Mouse (Mus musculus) megakaryocyte, adult 5-6 weeks (primary cell): ENCODE data around the gene Gbx1. TPM values are rescaled to one million over a fixed set of nuclear protein-coding genes. Genes with fewer than 3 reads are reported as not detected.

Source experiments
- ATAC-seq: 2 replicates; pipeline ENCODE4 v1.8.0; 2016; ENCODE audit warnings: mild to moderate bottlenecking, inconsistent platforms; ENCODE audit not compliant: poor library complexity, severe bottlenecking
- total RNA-seq, 2 experiments: library from RNA; stranded (forward) in 1 of 2; stranded (reverse) in 1 of 2; fragments of 153-499, 151-499 nt in 1 of 2; fragments of 221-1000, 200-1000 nt in 1 of 2; gene quantifications; 2 replicates each; pipeline versions ENCODE4 v1.2.3 to v1.2.4; 2015 to 2017

The Gbx1 gene
- total RNA-seq, 2 experiments from 2014 or later, result not detected

GRCm38 (mm10) chr5:24525360-24526189 is 1.4 kb downstream of the Gbx1 start:
- ATAC-seq, result no peak

DNA sequence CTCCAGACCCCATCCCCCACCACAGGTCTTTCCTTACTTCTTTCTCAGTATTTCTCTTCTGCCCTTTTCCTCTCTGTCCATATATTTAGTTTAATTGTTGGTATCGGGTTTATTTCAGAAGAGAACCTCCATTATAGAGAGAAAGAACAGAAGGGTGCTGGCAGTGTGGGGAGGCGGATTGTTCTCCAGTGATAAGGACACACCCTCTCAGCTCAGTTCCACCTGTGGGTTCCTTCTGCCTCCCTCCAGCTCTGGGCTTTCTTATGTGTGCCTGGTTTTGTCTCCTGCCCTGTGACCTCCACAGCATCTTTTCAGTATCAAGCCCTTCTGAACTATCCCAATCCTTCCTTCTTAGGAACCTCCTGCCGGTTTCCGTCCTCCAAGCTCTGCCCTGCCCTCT is 2.5 kb downstream of the Gbx1 start:
- no peak for ATAC-seq

GRCm38 (mm10) chr5:24523806-24524205 is 3.2 kb downstream of the Gbx1 start:
- ATAC-seq, result no peak

- ATAC-seq, result no peak
Measured at GRCm38 (mm10) chr5:24521366-24521765, 5.6 kb downstream of the Gbx1 start.

DNA sequence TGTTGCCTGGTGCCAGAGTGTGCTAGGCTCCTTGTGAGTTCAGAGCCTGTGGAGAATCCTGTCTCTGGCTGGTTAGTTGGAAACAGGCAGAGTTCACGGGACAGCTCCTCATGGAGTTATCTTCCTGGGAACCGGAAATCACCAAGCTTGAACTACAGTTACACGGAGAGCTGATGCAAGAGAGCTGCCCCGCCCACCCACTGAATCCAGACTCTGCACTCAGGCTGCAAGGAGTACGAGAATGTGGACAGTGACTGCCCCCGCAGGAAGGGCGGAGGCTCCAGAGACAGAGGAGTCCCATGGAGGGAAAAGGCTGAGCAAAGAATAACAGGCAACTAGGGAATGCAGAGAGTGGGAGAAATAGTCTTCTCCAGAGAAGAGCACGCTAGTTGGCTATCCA is 14.7 kb downstream of the Gbx1 start:
- no peak for ATAC-seq

- no peak for ATAC-seq
Measured at GRCm38 (mm10) chr5:24510635-24511034, 16.4 kb downstream of the Gbx1 start.

DNA sequence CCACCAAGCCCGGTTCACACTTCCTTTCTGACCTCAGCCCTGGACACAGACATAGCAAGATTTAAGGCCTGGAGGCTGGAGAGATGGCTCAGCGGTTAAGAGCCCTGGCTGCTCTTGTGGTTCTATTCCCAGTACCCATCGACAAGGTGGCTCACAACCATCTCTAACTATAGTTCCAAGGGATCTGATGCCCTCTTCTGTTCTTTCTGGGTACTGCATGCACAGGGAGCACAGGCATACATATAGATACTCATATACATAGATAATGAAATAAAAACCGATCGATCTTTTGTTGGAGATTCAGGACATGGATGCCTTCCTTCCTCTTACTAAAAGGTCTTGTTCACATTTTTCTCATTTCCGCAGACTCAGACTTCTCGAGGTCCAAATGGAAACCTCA is 18.6 kb downstream of the Gbx1 start:
- ATAC-seq, result no peak

- ATAC-seq, result peak; percentile 52
Measured at GRCm38 (mm10) chr5:24505513-24505912, 21.5 kb downstream of the Gbx1 start.

GRCm38 (mm10) chr5:24502786-24503185 is 24.2 kb downstream of the Gbx1 start:
- no peak for ATAC-seq

GRCm38 (mm10) chr5:24500851-24501250 is 26.2 kb downstream of the Gbx1 start:
- ATAC-seq, result no peak

GRCm38 (mm10) chr5:24499113-24499512 is 27.9 kb downstream of the Gbx1 start:
- ATAC-seq, result no peak

- ATAC-seq, result no peak
Measured at GRCm38 (mm10) chr5:24497526-24497925, 29.5 kb downstream of the Gbx1 start.

- no peak for ATAC-seq
Measured at GRCm38 (mm10) chr5:24496756-24497155, 30.2 kb downstream of the Gbx1 start.

GRCm38 (mm10) chr5:24495019-24495418 is 32.0 kb downstream of the Gbx1 start:
- no peak for ATAC-seq

- no peak for ATAC-seq
Measured at GRCm38 (mm10) chr5:24492546-24493285, 34.3 kb downstream of the Gbx1 start.

- no peak for ATAC-seq
Measured at GRCm38 (mm10) chr5:24490413-24490920, 36.5 kb downstream of the Gbx1 start.

DNA sequence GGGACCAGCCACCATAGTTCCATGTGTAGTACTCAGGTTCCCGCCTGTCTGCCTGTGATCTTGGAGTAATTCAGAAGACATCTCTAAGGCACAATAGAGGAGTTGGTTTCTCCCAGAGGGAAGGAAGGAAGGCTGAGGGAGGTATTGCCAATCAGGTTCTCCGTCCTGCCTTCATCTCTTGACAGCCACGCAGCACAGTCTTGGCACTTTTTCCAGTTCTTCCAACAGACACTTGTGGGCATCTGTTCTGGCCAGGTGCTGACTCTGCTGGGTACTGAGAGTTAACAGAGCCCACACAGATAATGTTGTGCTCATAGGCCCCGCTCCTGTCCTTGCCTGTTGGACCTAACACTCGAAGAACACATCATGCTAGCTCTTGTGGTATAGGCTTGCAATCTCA is 40.3 kb downstream of the Gbx1 start:
- no peak for ATAC-seq

DNA sequence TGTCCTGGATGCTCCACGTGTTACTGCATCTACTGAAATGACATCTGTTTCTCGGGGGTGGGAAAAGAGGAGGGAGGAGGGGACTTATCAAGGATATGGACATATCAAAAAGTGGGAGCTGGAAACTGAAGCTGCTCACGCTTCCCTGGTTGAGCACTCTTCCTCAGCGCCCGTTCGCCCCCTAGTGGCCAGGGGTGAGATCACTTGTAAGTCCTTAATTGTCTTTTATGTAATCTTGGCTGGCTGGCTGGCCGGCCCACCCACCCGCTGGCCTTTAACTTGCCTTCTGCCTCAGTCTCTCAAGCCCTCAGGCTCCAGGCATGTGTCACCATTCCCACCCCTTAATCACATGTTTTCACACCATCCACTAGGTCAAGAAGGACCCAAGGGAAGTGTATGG is 40.9 kb downstream of the Gbx1 start:
- peak; percentile 79 for ATAC-seq

DNA sequence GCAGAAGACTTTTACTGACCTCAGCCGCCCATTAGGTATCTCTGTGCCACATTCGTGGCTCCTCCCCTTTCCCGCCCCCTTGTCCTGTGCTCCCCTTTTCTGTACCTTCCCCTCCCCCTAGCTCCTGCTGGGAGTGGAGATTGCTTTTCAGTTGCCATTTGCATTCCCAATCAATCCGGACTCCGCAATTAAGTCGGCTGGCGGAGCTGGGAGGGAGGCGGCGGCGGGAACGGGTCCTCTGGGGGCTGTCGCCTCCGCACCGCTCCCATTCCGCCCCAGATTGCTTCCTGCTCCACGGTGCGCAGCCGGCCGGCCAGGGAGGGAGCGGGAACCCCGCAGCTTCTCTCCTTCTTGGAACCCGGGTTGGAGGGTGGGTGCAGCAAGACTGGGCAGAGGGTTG is 42.0 kb downstream of the Gbx1 start:
- no peak for ATAC-seq

- ATAC-seq, result peak; percentile 67
Measured at GRCm38 (mm10) chr5:24483326-24483725, 43.7 kb downstream of the Gbx1 start.

DNA sequence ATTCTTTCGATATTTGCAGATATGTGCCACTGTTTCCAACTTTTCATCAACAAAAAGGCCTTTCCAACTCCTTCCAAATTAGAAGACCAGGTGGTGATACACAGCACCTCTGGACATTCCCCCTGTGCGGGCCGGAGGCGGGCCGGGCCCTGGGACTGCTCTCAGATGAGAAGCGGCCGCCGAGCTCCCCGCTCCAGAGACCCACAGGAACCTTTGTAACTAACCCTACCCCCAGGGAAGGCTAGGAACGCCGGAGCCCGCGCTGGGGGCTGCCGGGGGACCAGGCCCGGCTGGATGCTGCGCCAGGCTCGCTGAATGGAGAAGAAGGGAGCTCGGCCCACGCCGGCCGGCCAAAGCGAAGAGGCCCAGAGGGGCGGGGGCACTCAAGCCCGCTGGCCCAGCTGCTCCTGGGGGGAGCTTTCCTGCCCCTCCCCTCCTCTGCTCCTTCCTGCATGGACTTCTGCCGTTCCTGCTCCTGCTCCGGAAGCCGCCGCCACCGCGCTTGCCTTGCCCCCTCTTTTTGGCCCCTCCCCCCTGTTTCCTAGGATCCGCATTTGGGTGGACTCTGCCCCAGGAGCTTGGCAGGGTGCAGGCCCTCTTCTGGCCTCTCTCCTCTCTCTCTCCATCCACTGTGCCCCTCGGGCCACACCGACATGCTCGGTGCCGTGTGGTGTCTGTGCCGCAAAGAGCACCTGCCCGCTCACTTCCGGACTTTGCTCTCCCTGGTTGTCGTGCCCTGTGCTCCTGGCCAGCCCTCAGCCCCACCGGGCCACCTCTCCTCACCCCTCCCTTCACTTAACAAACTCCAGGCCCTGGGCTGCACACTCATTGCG is 44.5 kb downstream of the Gbx1 start:
- no peak for ATAC-seq
